Mouse (Mus musculus) effector memory CD4-positive, alpha-beta T cell, adult 5 months (primary cell): Measurements from ENCODE around the gene 4933428G20Rik. TPM values are rescaled to one million over a fixed set of nuclear protein-coding genes. Genes with fewer than 3 reads are reported as not detected.

Experiments used
- polyA plus RNA-seq: library from polyadenylated mRNA; unstranded; fragments of 100-300 nt; shearing (Covaris generic); gene quantifications from one replicate; pipeline ENCODE4 v1.2.1, GENCODE M21; 2017

4933428G20Rik gene
- polyA plus RNA-seq: not detected

DNA sequence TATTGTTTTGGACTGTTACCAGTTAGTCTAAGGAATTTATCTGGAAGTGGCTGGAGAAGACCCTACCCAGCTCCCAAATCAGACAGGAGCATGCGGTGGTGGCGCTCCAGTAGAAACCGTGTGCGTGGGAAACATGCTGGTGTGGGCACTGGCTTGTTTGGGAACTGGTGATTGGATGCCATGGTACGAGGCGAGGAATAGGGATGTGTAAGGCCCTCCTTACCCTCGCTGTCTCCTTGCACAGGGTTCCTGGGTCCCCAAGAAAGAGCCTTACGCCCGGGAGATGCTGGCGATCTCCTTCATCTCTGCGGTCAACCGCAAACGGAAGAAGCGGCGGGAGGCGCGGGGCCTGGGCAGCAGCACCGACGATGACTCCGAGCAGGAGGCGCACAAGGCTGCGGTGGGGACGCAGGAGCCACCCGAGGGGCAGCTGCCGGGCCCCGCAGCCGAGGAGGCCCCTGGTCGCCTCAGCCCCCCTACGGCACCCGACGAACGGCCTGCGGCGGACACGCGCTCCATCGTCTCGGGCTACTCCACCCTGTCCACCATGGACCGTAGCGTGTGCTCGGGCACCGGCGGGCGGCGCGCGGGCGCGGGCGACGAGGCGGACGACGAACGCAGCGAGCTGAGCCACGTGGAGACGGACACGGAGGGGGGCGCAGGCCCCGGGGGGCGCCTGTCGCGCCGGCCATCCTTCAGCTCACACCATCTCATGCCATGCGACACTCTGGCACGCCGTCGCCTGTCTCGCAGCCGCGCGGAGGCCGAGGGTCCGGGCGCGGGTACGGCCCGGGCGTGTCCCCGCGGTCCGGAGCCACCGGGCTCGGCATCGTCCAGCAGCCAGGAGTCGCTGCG lies at the start of gene 4933428G20Rik:
Gene 4933428G20Rik, minus strand, starts transcription at position 476 of the 855 bp plus-strand sequence.

Other genes starting within 250 kb of the 4933428G20Rik start
- 44.7 TPM for gene Npepps, start 219.7 kb downstream of the 4933428G20Rik start, polyA plus RNA-seq
- 12.6 TPM for gene Mrpl45, start 184.6 kb downstream of the 4933428G20Rik start, polyA plus RNA-seq
- 0.21 TPM for gene Gpr179, start 148.3 kb downstream of the 4933428G20Rik start, polyA plus RNA-seq
- gene Socs7, start 137.8 kb downstream of the 4933428G20Rik start, polyA plus RNA-seq: 1.4 TPM
- not detected for gene Arhgap23, start 84.8 kb downstream of the 4933428G20Rik start, polyA plus RNA-seq
- not detected for gene Srcin1, start 75.8 kb upstream of the 4933428G20Rik start, polyA plus RNA-seq
- 16.0 TPM for gene Epop, start 129.4 kb upstream of the 4933428G20Rik start, polyA plus RNA-seq
- gene Mllt6, start 163.1 kb upstream of the 4933428G20Rik start, polyA plus RNA-seq: 7.2 TPM
- gene Cisd3, start 185.5 kb upstream of the 4933428G20Rik start, polyA plus RNA-seq: 39.1 TPM
- gene Pcgf2, start 200.2 kb upstream of the 4933428G20Rik start, polyA plus RNA-seq: 5.2 TPM
- gene Psmb3, start 203.1 kb upstream of the 4933428G20Rik start, polyA plus RNA-seq: 267 TPM
- 3.3 TPM for gene Pip4k2b, start 244.4 kb upstream of the 4933428G20Rik start, polyA plus RNA-seq